Mouse (Mus musculus) limb, embryonic 13.5 days (tissue): ENCODE measurements around the gene Borcs5. TPM values are rescaled to one million over a fixed set of nuclear protein-coding genes. Genes with fewer than 3 reads are reported as not detected.

Experiments used
- ATAC-seq: fragments of 200-750 bp; cut with Nextera tagmentation; 2 replicates; pipeline ENCODE4 v1.8.0; 2017; ENCODE audit warnings: low read depth, moderate number of reproducible peaks, moderate TSS enrichment; ENCODE audit not compliant: low FRiP score
- H3K27ac ChIP-seq: fragments of 300-500 bp; sonication (generic); 2 replicates; pipeline ENCODE4 v1.5.1; 2015; ENCODE audit warnings: inconsistent platforms, mild to moderate bottlenecking, moderate library complexity
- H3K27me3 ChIP-seq: fragments of 300-500 bp; sonication (generic); 2 replicates; pipeline ENCODE4 v1.6.1; 2015; ENCODE audit warnings: mild to moderate bottlenecking, inconsistent platforms
- H3K36me3 ChIP-seq: fragments of 300-500 bp; sonication (generic); 2 replicates; pipeline ENCODE4 v1.6.1; 2015; ENCODE audit warnings: inconsistent platforms, mild to moderate bottlenecking, moderate library complexity
- H3K4me1 ChIP-seq: fragments of 300-500 bp; sonication (generic); 2 replicates; pipeline ENCODE4 v1.6.1; 2015; ENCODE audit warnings: inconsistent platforms
- H3K4me2 ChIP-seq: fragments of 300-500 bp; sonication (generic); replicated peaks from 2 replicates; pipeline ENCODE4 v1.6.1; 2015; ENCODE audit warnings: inconsistent platforms, mild to moderate bottlenecking, moderate library complexity
- H3K4me3 ChIP-seq: fragments of 300-500 bp; sonication (generic); 2 replicates; pipeline ENCODE4 v1.5.1; 2015; ENCODE audit warnings: moderate library complexity, mild to moderate bottlenecking, inconsistent platforms
- H3K9ac ChIP-seq: fragments of 300-500 bp; sonication (generic); 2 replicates; pipeline ENCODE4 v1.6.1; 2015; ENCODE audit warnings: mild to moderate bottlenecking, inconsistent platforms
- H3K9me3 ChIP-seq: fragments of 300-500 bp; sonication (generic); 2 replicates; pipeline ENCODE4 v1.6.1; 2016; ENCODE audit warnings: inconsistent platforms
- WGBS: fragments of 180-500 bp; shearing (Covaris S2); methylation state at CpG from one replicate; pipeline ENCODE4 v1.1.7; 2015; 5-methylcytosine and 5-hydroxymethylcytosine counted together
- polyA plus RNA-seq: library from polyadenylated mRNA; unstranded; fragments of >200 nt; fragmentation: Nextera tagmentation; extraction: Ambion mirVana; gene quantifications from 2 replicates; pipeline ENCODE4 v1.2.1, GENCODE M21; 2015

Gene Borcs5
- polyA plus RNA-seq, 1 experiment from 2014 or later, result 21.5 TPM

- H3K27ac ChIP-seq, result no peak overlapping the region
- no peak overlapping the region for H3K9ac ChIP-seq
- no peaks in the 10 kb centered on the region for H3K9me3 ChIP-seq
- no peak overlapping the region for H3K4me3 ChIP-seq
- no peak overlapping the region for H3K4me2 ChIP-seq
- peaks cover 30% of the 10 kb centered on the region for H3K4me1 ChIP-seq
- no peaks in the 10 kb centered on the region for H3K27me3 ChIP-seq
- ATAC-seq, result no peak
- no peaks in the 10 kb centered on the region for H3K36me3 ChIP-seq
- WGBS, result 82% methylated on average over 9 of the region's 9 CpGs
These were observed 28.9 kb upstream of the Borcs5 start for GRCm38 (mm10) chr6:134610380-134610779.

GRCm38 (mm10) chr6:134611896-134612295 lies 27.4 kb upstream of the Borcs5 start:
- H3K9me3 ChIP-seq, result no peaks in the 10 kb centered on the region
- H3K36me3 ChIP-seq, result no peaks in the 10 kb centered on the region
- no peak overlapping the region for H3K4me3 ChIP-seq
- no peak overlapping the region for H3K4me2 ChIP-seq
- no peak overlapping the region for H3K9ac ChIP-seq
- no peak for ATAC-seq
- peaks cover 19% of the 10 kb centered on the region for H3K4me1 ChIP-seq
- no peak overlapping the region for H3K27ac ChIP-seq
- 70% methylated on average over 13 of the region's 13 CpGs for WGBS
- H3K27me3 ChIP-seq, result no peaks in the 10 kb centered on the region

GRCm38 (mm10) chr6:134614322-134614721 lies 25.0 kb upstream of the Borcs5 start:
- Histone ChIP-seq H3K9ac (no peak overlapping the region), H3K9me3 (no peaks in the 10 kb centered on the region), H3K27ac (no peak overlapping the region), H3K4me2 (no peak overlapping the region), H3K4me1 (peaks cover 8% of the 10 kb centered on the region), H3K27me3 (no peaks in the 10 kb centered on the region), H3K4me3 (no peak overlapping the region), H3K36me3 (no peaks in the 10 kb centered on the region)
- WGBS, result 86% methylated on average over 4 of the region's 4 CpGs
- no peak for ATAC-seq

GRCm38 (mm10) chr6:134614723-134615648 lies 24.3 kb upstream of the Borcs5 start:
- H3K9me3 ChIP-seq, result no peaks in the 10 kb centered on the region
- H3K27me3 ChIP-seq, result no peaks in the 10 kb centered on the region
- peak; percentile 58; the same call in 1 of the 2 replicates for ATAC-seq
- H3K9ac ChIP-seq, result no peak overlapping the region
- peaks cover 8% of the 10 kb centered on the region for H3K4me1 ChIP-seq
- no peak overlapping the region for H3K27ac ChIP-seq
- H3K36me3 ChIP-seq, result no peaks in the 10 kb centered on the region
- H3K4me2 ChIP-seq, result 0 out of 2 replicates have a peak overlapping the region, but pooled peaks have one; percentile 23
- H3K4me3 ChIP-seq, result no peak overlapping the region
- 14% methylated on average over 16 of the region's 16 CpGs for WGBS

GRCm38 (mm10) chr6:134617589-134617988 lies 21.7 kb upstream of the Borcs5 start:
- Histone ChIP-seq H3K27ac (no peak overlapping the region), H3K9me3 (no peaks in the 10 kb centered on the region), H3K4me3 (no peak overlapping the region), H3K4me2 (no peak overlapping the region), H3K4me1 (peaks cover 8% of the 10 kb centered on the region), H3K9ac (no peak overlapping the region), H3K27me3 (no peaks in the 10 kb centered on the region), H3K36me3 (no peaks in the 10 kb centered on the region)
- WGBS, result 50% methylated on average over 3 of the region's 3 CpGs
- no peak for ATAC-seq

- 63% methylated on average over 3 of the region's 3 CpGs for WGBS
- no peak for ATAC-seq
These were observed 19.2 kb upstream of the Borcs5 start for GRCm38 (mm10) chr6:134620129-134620528.

GRCm38 (mm10) chr6:134620846-134621551 lies 18.3 kb upstream of the Borcs5 start:
- WGBS, result 65% methylated on average over 6 of the region's 6 CpGs
- no peak overlapping the region for H3K4me3 ChIP-seq
- H3K27ac ChIP-seq, result no peak overlapping the region
- H3K9me3 ChIP-seq, result no peaks in the 10 kb centered on the region
- no peaks in the 10 kb centered on the region for H3K4me1 ChIP-seq
- H3K9ac ChIP-seq, result no peak overlapping the region
- H3K4me2 ChIP-seq, result no peak overlapping the region
- no peaks in the 10 kb centered on the region for H3K36me3 ChIP-seq
- no peak for ATAC-seq
- H3K27me3 ChIP-seq, result no peaks in the 10 kb centered on the region

More at GRCm38 (mm10) chr6:134620129-134620528, 19.2 kb upstream of the Borcs5 start:
- no peak overlapping the region for H3K27ac ChIP-seq
- H3K4me1 ChIP-seq, result peaks cover under 1% of the 10 kb centered on the region; the same call in 1 of the 2 replicates
- no peak overlapping the region for H3K4me3 ChIP-seq
- no peaks in the 10 kb centered on the region for H3K36me3 ChIP-seq
- no peaks in the 10 kb centered on the region for H3K9me3 ChIP-seq
- H3K4me2 ChIP-seq, result no peak overlapping the region
- H3K27me3 ChIP-seq, result no peaks in the 10 kb centered on the region
- no peak overlapping the region for H3K9ac ChIP-seq

- Histone ChIP-seq H3K4me3 (no peak overlapping the region), H3K27ac (no peak overlapping the region), H3K27me3 (no peaks in the 10 kb centered on the region), H3K36me3 (no peaks in the 10 kb centered on the region), H3K9ac (no peak overlapping the region), H3K4me1 (no peaks in the 10 kb centered on the region), H3K9me3 (no peaks in the 10 kb centered on the region), H3K4me2 (no peak overlapping the region)
- WGBS, result 76% methylated on average over 14 of the region's 14 CpGs
- no peak for ATAC-seq
These were observed 17.8 kb upstream of the Borcs5 start for GRCm38 (mm10) chr6:134621552-134621949.

- no peak overlapping the region for H3K4me2 ChIP-seq
- no peak for ATAC-seq
- WGBS, result 66% methylated on average over 12 of the region's 12 CpGs
These were observed 13.9 kb upstream of the Borcs5 start for GRCm38 (mm10) chr6:134625431-134625830.

GRCm38 (mm10) chr6:134626564-134626963 lies 12.7 kb upstream of the Borcs5 start:
- ATAC-seq, result no peak
- H3K27me3 ChIP-seq, result peaks cover 13% of the 10 kb centered on the region; the same call in 1 of the 2 replicates
- peaks cover 6% of the 10 kb centered on the region; the same call in 1 of the 2 replicates for H3K4me1 ChIP-seq
- 94% methylated on average over 1 of the region's 1 CpGs for WGBS
- H3K4me3 ChIP-seq, result no peak overlapping the region
- no peak overlapping the region for H3K9ac ChIP-seq
- no peak overlapping the region for H3K4me2 ChIP-seq
- no peaks in the 10 kb centered on the region for H3K36me3 ChIP-seq
- H3K9me3 ChIP-seq, result no peaks in the 10 kb centered on the region
- H3K27ac ChIP-seq, result no peak overlapping the region

More at GRCm38 (mm10) chr6:134625431-134625830, 13.9 kb upstream of the Borcs5 start:
- Histone ChIP-seq H3K27me3 (0 out of 2 replicates have a peak, but pooled peaks cover 1% of the 10 kb centered on the region), H3K36me3 (no peaks in the 10 kb centered on the region), H3K4me1 (peaks cover 3% of the 10 kb centered on the region; the same call in 1 of the 2 replicates), H3K27ac (no peak overlapping the region), H3K4me3 (no peak overlapping the region), H3K9ac (no peak overlapping the region), H3K9me3 (no peaks in the 10 kb centered on the region)

GRCm38 (mm10) chr6:134630447-134630846 lies 8.9 kb upstream of the Borcs5 start:
- Histone ChIP-seq H3K27ac (peak overlapping the region; percentile 39; the same call in 1 of the 2 replicates), H3K4me3 (no peak overlapping the region)
- no peak for ATAC-seq

More at GRCm38 (mm10) chr6:134630447-134630846, 8.9 kb upstream of the Borcs5 start:
- Histone ChIP-seq H3K36me3 (no peaks in the 10 kb centered on the region), H3K27me3 (peaks cover 34% of the 10 kb centered on the region), H3K4me1 (peaks cover 18% of the 10 kb centered on the region), H3K9me3 (no peaks in the 10 kb centered on the region), H3K4me2 (no peak overlapping the region), H3K9ac (no peak overlapping the region)
- WGBS, result 58% methylated on average over 9 of the region's 9 CpGs
